Mouse (Mus musculus) urinary bladder, postnatal 10 days (tissue): ENCODE data around the gene Hs2st1.
"Not testable (repeated sequence)": the region's sequence is repeated elsewhere in the genome, so short reads cannot be mapped to it uniquely, and the experiment has no call there.

Source experiments
- DNase-seq: peaks from one replicate; pipeline ENCODE4 v3.0.0; 2022; ENCODE audit warnings: low spot score

Gene Hs2st1

DNA sequence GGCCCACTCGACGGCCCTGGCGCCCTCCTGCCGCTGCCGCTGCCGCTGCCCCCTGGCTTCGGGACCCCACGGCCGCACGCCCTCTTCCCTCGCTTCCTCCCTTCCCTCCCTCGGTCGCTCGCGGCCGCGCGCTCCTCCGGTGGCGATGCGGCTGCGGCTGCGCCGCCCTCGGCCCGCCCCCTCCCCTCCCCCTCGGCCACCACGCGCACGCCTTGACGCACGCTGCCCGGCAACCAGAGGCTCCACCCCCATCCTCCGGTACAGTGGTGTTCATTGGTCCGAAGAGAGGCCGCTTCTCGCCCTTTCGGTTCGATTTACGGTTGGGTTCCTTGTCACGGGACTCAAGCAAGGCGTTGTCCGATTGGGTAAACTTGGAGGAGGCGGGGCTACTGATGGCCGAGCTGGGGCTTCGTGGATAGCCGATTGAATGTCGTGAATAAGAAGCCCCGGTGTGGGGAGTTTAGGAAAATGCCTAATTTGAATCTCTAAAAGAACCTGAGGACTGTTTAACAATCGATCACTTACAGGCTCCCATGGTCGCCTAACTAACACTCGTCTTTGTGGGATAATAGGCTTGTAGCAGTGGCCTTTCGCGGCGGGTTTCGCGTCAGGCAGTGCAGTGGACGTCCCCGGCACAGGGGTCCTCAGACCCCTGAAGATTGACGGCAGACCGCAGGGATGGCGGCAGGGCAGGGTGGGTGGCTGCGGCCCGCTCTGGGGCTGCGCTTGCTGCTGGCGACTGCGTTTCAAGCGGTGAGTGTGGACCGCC is at the start of gene Hs2st1, which contains the start of gene Selenof:
TSS of gene Hs2st1 (minus strand) at position 135 of the 769 bp plus-strand sequence.
TSS of gene Selenof (plus strand) at position 258 of the 769 bp plus-strand sequence.
- peak; percentile 85 for DNase-seq

DNA sequence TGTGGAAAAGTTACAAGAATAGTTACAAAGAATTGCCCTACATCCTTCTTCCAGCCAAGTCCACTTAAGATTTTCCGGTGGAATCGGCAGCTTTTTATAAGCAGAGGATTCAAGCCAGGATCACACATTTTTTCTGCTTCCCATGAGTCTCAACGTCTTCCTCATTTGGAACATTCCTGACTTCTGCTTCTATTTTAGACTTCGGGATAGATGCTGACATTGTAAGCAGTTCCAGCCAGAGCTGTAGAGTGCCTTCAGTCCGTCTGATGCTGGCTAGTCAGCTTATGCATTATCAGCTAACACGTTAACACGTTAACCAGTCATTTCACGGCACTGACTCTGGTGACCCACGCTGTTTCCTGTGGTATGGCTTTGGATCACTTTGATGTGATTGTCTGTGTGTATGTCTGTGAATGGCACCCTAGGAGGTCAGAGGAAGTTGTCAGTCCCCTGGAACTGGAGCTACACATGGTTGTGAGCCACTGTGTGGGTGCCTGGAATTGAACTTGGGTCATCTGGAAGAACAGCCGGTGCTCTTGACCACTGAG is 47.7 kb upstream of the Hs2st1 start:
- DNase-seq, result no peak

DNA sequence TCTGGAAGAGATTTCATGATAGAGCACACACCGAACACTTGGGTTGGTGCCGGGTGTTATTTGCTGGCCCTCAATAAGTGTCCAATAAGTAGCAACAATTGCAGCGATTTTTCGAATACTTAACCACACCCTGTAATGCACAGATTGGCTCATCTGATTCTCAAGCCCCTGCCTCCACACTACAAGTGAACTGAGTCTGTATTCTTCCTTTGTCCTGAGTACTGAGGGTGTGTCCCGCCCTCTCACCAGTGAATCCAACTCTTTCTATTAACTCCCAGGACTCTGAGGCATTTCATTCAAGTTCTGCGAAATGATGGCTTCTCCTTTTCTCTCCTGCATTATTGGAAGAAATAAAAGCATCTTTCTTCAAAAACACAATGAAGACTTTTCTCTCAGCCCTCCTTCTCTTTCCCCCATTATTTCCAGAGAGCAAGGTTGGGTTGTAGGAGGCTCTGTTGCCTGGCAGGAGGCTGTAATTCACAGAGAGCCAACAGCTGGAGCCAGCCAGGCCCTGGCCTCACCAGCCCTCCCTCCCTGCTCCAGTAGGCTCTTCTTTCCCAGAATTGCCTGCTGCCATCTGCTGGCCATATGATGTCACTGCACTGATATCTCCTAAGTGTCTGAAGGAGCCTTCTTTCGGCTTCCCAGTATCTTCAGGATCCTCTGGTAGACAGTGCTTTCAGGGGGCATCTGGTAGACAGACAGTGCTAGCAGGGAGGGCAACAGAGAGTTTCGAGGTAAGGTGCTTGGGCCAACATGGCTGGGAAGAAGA is 46.9 kb upstream of the Hs2st1 start:
- peak; percentile 52 for DNase-seq

DNA sequence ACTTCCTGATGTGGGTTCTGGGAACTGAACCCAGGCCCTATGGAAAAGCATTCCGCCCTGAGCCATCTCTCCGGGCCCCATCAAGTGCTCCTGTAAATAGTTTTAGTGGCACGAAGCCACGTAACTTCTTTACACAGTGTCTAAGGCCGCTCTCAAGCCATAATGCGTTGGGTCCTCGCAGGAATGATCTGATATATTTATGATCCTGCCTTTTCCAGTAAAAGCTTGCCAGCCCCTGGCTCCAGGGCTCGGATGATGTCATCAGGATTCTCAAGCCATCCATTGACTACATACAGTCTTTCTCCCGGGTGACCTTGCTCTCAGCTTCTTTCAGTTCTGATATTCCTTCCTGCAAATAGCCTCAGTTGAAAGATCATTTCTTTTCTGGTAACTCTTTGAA is 45.5 kb upstream of the Hs2st1 start:
- DNase-seq, result no peak

DNA sequence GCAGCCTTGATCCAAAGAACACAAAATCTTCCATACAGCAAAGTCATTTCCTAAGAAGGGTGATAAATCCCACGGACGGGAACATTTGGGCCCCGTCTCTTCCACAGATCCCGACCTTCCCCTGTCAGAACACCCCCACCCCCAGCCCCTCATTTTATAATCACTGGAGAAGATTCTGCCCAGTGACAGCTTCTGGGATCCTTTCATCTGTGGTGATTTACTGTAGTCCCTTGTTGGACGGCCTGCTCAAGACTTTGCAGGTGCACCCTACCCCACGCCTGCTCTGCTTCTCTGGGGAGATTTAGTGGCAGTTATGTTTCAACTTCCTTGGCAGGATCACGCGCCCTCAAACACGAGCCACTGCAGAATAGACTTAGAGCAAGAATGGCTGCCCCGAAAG is 44.7 kb upstream of the Hs2st1 start:
- no peak for DNase-seq

DNA sequence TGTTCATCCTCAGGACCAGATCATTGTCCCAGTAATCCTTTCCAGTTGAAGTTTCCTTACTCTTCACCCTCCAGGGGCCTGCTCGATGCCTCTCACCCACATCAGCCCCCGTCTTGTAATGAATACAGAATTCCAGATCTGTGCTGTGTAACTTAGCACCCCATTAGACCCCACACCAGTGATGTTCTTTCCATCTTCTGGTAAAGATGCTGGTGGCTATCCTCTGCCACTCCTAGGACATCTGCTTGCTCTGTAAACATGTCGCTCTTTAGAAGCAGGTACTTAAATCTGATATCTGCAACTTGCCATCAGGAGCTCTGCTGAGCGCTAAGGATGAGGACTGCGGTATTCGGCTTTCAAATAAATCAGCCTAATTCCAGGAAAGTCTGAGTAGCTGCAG is 44.3 kb upstream of the Hs2st1 start:
- DNase-seq, result no peak

DNA sequence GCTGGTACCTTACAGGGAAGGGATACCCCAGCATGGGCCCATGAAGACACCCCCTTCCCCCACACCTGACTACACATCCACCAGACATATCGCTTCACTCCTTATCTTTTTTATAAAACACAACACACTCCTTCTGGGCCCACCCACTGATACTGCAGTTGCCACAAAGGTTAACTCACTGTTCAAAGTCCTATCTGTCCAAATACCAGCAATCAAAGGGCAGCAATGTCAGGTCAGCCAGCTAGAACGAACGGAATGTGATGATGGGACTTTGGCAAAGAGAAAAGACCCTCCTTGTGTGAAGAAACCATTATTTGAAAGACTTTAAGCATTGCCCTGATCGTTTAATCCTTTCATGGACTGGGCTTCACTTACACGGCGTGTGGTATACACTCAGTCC is 42.4 kb upstream of the Hs2st1 start:
- DNase-seq, result no peak

DNA sequence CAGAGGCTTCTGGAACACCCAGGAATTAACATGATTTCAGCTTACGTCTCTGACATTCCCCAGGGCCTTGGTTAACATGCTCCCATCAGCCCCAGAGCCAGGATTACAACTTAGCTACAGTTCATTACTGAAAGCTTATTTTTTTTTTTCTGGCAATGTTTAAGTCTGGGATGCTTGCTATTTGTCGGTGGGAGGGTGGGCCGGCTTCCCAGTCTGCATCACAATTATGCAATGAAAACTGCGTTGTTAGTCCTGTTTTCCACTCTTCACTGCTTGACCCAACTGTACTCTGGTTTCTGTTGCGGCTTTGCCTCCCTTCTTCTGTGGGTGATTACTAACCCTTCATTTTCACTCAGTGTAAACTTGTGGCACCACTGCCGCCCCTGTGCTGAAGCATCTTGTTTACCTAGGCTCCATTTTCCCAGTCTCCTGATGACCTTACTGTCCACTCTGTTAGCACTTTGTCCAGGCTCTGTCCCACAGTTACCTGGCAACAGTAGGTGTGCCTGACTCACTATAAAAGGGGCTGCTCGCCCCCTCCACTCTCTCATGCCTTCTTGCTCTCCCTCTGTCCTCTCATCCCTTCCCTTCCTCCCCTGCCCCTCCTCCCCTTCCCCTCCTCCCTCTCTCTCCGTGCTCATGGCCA is 41.8 kb upstream of the Hs2st1 start:
- no peak for DNase-seq

DNA sequence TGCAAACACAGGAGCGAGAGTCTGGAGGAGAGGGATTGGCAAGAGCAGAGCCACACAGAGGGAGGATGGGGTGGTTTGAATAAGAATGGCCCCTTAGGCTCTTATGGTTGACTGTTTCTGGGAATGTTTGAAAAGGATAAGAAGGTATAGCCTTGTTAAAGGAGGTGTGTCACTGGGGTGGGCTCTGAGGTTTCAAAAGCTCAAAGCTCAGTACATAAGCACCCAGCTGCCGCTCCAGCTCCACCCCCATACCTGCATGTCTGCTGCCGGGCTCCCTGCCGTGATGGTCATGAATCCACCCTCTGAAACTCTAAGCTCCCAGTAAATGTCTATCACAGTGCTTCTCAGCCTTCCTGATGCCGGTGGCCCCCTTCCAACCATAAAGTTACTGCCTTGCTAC is 40.8 kb upstream of the Hs2st1 start:
- no peak for DNase-seq

DNA sequence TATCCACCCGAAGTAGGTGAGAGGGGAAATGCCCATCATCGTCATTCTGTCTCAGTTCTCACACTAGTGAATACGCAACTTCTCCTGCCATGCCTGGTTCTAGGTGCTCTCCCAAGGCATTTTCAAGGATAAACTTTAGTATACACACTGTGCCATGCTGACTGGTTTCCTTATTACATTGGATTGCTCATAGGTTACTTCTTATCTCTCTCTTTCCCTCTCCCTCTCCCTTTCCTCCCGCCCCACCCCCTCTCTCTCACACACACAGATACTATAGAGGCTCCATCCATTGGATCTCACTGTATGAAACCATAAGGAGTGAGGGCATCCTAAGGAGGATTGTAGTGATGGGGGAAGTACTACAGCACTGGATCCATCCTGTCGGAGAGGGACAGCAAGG is 38.1 kb upstream of the Hs2st1 start:
- no peak for DNase-seq

DNA sequence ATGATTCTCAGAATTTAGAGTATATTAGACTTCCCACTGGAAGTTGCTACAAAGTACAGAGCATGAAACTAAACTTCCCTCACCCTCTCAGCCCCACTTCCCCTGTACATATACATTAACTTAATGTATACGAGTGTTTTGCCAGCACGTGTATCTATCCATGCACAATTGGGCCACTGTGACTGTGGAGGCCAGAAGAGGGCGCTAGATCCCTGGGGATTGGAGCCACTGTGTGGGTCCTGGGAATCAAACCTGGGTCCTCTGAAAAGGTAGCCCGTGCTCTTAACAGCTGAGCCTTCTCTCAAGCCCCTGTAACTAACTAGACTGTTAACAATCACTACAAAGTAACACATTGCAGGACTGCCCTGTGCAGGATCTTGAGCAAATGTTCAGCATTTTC is 36.5 kb upstream of the Hs2st1 start:
- no peak for DNase-seq

DNA sequence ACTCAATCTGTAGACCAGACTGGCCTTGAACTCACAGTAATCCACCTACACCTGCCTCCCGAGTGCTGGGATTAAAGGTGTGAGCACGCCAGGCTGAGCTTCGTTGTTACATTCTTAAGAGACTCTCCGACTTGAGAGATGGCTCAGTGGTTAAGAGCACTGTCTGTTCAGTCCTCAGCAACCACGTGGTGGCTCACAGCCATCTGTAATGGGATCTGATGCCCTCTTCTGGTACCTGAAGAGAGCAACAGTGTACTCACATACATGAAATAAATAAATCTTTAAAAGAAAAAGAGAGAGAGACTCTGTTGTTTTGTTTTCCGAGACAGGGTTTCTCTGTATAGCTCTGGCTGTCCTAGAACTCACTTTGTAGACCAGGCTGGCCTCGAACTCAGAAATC is 35.8 kb upstream of the Hs2st1 start:
- DNase-seq, result not testable (repeated sequence)

DNA sequence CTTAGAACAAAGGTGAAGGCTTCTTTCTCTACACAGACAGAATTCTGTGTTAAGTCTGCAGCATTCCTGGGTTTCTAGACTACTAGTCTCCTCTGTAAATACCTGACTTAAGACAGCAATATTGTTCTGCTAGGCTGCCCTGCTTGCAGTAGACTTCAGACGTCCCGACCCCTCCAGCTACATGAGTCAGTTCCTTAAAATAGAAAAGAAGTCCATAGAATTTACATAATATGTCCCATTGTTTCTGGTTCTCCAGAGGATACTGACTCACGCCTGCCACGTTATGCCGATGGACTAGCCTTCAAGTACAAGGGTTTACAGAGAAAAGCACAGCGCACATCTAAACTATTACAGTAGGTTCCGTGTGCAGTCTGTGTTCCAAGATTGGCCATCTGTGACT is 34.2 kb upstream of the Hs2st1 start:
- no peak for DNase-seq

DNA sequence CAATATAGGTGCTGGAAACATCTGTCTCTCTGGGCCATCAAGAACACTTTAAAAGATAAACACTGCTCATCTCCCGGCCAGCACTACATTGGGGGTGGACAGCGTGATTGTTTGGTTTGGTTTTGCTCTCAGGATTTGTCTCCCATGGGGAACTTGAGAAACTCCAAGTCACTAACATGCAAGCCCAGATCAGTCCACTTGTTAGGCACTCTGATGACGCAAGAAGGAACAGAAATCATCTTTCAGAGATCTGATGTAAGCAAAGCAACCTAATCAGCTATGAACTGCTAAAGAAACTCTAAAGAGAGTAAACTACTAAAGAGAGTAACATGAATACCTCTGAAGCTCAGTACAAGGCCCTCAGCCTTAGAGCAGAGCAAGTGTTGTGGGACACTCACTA is 33.6 kb upstream of the Hs2st1 start:
- DNase-seq, result no peak

DNA sequence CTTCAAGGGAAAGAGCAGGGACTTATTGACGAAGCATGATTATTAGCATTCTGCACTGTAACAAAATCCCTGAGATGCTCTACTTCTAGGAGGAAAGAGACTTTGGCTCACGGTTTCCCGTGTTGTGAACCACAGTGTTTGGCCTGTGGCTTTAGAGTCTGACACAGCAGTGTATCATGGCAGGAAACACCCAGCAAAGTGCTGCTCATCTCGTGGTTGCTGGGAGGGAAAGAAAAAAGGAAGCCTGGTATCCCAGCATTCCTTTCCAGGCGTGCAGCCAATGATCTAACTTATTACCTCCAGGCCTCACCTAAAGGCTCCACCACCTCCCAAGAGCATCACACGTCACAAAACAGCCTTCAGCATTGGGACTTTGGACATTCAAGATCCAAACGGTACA is 32.8 kb upstream of the Hs2st1 start:
- no peak for DNase-seq

DNA sequence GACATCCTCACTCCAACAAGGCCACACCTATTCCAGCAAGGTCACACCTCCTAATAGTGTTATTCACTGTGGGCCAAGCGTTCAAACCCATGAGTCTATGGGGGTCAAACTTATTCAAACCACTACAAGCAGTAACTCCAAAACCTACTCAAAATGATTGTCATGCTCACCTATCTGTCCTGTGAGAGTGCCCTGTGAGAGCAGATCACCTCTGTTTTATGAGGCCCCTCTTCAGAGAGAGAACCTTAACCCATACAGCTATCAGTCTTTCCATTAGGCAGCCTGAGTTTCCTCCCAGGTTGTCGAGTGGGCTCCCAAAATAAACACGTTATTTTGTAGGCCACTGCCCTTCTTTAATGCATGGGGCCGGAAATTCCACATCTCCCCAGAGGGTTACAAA is 32.4 kb upstream of the Hs2st1 start:
- DNase-seq, result no peak

DNA sequence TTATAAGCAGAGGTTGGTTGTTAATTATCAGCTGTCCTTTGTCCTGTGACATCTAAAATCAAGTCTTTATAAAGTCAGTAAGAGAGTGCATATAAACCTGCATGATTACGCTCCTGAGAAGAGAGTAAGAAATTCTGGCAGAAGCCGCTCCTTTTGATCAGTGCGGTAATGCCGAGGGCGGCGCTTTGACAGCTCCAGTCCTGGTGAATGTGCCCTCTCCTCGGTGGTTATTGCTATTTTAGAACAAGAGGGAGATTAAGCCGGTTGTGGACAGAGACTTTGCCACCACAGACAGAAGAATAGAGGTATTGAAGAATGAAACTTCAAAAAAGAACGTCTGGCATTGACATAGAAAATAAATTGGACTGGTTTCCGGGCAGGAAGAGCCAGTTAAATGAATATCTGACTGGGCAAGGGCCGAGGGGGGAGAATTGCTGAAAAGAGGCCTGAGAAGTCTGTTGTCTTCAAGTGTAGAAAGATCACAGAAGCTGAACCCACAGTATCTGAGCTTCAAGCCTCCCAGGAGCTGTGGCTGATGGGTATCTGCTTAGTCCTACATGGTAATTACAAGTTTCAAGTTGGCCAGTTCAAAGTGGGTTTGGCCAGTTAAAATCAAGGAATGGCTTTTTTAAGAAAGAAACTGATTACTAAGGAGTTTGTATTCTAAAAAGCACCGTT is 27.9 kb upstream of the Hs2st1 start:
- DNase-seq, result no peak

DNA sequence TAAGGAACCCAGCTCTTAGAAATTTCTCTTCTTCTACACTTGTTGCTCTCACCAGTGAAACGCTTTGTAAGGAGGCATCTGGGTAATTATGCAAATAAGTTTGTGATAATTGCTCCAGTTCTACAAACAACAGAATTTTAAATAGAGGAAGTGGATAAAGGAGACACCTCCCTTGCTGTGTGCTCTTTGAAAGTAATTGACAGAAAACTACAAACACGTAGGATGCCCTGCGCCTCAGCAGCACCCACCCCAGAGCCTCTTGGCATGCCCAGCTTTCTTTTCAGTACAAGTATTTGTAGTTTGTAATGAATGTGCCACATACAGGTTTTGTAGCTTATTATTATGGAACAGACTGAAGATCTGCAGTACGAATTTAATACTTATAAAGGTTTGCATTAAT is 27.1 kb upstream of the Hs2st1 start:
- no peak for DNase-seq

DNA sequence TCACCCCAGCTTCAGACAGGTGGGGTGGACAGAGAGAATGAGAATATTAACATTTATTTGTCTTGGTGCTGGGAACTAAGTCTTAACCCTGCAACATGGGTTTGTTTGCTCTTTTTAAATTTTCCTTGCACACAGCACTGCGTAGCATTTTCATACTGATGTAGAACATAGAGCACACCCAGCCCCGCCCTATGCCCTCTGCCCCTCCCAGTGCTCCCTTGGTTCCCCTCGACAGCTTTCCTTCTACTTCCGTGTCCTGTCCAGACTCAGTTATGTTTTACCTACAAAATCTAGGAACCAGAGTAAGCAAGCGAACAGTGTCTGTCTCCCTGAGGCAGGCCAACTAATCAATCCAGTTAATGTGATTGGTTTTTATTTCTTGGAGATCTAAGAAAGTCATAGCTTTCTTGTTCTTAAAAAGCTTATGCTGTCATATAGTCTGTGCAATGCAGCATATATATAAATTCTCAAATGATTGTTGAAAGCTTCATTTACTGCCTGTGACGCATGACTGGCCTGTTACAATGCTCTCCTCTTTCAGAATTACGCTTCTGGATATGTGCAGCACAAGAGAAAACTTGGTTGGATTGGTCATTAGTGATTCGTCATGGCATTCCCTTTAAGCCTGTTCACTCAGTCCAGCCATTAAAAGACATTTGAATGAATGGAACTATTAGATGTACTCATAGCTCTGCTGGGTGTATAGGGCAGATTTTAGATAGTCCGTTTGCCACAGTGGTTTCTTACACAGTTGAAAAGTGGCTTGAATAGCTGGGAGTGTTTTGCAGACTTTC is 23.2 kb upstream of the Hs2st1 start:
- no peak for DNase-seq

DNA sequence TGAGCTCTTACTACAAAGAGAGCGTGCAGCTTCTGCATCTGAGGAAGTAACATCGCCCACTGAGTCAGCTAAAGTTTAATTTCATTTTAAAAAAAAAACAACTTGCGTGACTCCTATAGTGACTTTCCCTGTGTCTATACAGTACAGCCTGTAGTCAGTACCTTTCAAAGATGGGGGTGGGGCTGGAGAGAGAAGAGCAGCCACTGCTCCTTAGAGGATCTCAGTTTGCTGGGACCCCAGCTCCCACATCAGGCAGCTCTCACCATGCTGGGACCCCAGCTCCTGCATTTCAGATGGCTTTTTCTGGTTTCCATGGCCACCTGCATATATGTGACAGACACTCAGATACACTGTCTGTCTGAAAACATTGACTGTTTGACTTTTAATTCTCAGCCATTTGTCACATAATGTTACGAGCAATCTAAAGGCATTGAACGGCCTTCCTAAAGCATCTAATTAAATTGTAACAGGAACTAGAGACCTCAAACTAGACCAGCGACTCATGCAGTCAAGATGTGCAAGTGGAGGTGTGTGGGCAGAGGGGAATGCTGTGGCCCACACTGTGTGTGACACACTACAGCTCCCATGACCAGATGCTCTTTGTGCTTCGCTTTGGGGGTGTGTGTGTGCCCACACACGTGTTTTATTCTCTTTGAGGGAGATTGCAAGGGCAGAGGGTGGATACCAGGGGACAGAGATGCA is 19.4 kb upstream of the Hs2st1 start:
- DNase-seq, result no peak

DNA sequence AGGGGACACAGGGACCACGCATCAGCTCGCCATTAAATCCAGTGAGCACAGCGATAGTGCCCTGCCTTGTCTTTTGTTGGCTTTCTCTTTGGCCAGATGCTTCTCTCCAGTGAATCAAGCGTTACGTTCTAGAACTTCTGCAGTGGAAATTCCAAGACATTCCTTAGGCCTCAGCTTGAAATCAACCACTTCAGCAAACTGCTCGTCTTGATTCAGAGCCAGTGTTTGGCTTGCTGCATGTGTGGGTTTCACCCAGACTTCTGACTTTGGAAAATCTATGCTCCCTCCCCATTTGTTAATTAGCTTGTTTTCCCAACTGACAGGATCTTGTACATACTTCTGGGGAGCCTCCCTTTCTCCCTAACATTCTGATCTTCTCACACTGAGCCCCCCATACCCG is 16.8 kb upstream of the Hs2st1 start:
- DNase-seq, result no peak
